Mouse (Mus musculus): ENCODE measurements around the gene Depp1.

- TF ChIP-seq CTCF (IDR thresholded peaks at IDR 0.05; ENCODE audit: low read depth, low read length): peak; percentile 51; the same call in 1 of the 2 replicates
- no peak for TF ChIP-seq POLR2A (IDR thresholded peaks at IDR 0.05; ENCODE audit: extremely low read depth, insufficient read depth, low read length)
Measured at GRCm38 (mm10) chr6:116697413-116697812, 47.0 kb downstream of the Depp1 start.

Measured in liver, adult 2 months (tissue).